Comparison of ENCODE assay signal across 15 mouse cellular contexts in genomic region chr14:79031230-79031740, GRCm38 (mm10).
DNase-seq lines count a peak whose midpoint lies in the region; ATAC-seq lines count a peak whose summit lies in the region.
"Had no signal": no experiment of that assay in that cellular context is flagged by ENCODE, and none has a peak within 500 bp of the region (broad histone marks: within the 10 kb centered on the region; RNA-seq: fewer than 3 reads in every experiment).

No protein-coding gene starts in this region.

- no peak overlapping the region for H3K4me2 ChIP-seq in midbrain, embryonic 11.5 days
- H3K4me2 ChIP-seq in midbrain, embryonic 14.5 days (ENCODE audit: low read length), result no peak overlapping the region
- H3K4me2 ChIP-seq: embryonic facial prominence, embryonic 12.5 days; forebrain, embryonic 12.5 days; heart, embryonic 13.5 days; hindbrain, embryonic 15.5 days had no signal

- no peak overlapping the region for H3K9ac ChIP-seq in midbrain, embryonic 11.5 days (ENCODE audit: low read length)
- no peak overlapping the region for H3K9ac ChIP-seq in midbrain, embryonic 14.5 days (replicated peaks; ENCODE audit: low read length)
- H3K9ac ChIP-seq: embryonic facial prominence, embryonic 12.5 days; forebrain, embryonic 12.5 days; heart, embryonic 13.5 days; hindbrain, embryonic 15.5 days had no signal

- peak; percentile 66 for DNase-seq in midbrain, embryonic 11.5 days (ENCODE audit: low spot score, missing footprints)
- DNase-seq in midbrain, embryonic 14.5 days, result no peak
- DNase-seq in layer of hippocampus, adult 8-10 months (ENCODE audit: low spot score in 2 of 2), result peak; percentile 65 to 67
- peak; percentile 50 to 84 for DNase-seq in layer of hippocampus, postnatal 14 days (ENCODE audit: low spot score in 2 of 2)
- no peak for DNase-seq in embryo, embryonic 10 days (ENCODE audit: low spot score)
- no peak for DNase-seq in heart, adult 18-20 months
- DNase-seq: cerebellum, adult 2 months; gastrocnemius, postnatal 14 days; heart, postnatal 36 days had no signal

- H3K36me3 ChIP-seq in midbrain, embryonic 11.5 days (ENCODE audit: control insufficient read depth, insufficient read depth, low read length), result no peaks in the 10 kb centered on the region
- no peaks in the 10 kb centered on the region for H3K36me3 ChIP-seq in midbrain, embryonic 14.5 days (ENCODE audit: control insufficient read depth, insufficient read depth, low read length)
- H3K36me3 ChIP-seq: embryonic facial prominence, embryonic 12.5 days; forebrain, embryonic 12.5 days; hindbrain, embryonic 15.5 days had no signal

- H3K27me3 ChIP-seq in midbrain, embryonic 11.5 days (ENCODE audit: control insufficient read depth, insufficient read depth, low read length), result no peaks in the 10 kb centered on the region
- no peaks in the 10 kb centered on the region for H3K27me3 ChIP-seq in midbrain, embryonic 14.5 days (ENCODE audit: control insufficient read depth, insufficient read depth, low read length)
- H3K27me3 ChIP-seq: embryonic facial prominence, embryonic 12.5 days; forebrain, embryonic 12.5 days; heart, embryonic 13.5 days; hindbrain, embryonic 15.5 days had no signal

- H3K27ac ChIP-seq in midbrain, embryonic 11.5 days (ENCODE audit: low read depth, low read length), result no peak overlapping the region
- no peak overlapping the region for H3K27ac ChIP-seq in midbrain, embryonic 14.5 days (replicated peaks; ENCODE audit: low read depth, low read length)
- H3K27ac ChIP-seq: embryonic facial prominence, embryonic 12.5 days; forebrain, embryonic 12.5 days; heart, embryonic 13.5 days; hindbrain, embryonic 15.5 days had no signal

- ATAC-seq in midbrain, embryonic 11.5 days (ENCODE audit: low FRiP score), result no peak
- ATAC-seq in midbrain, embryonic 14.5 days (ENCODE audit: low FRiP score, low TSS enrichment), result no peak
- no peak for ATAC-seq in inflammation-experienced regulatory T-cells, adult 6 months
- ATAC-seq: forebrain, embryonic 16.5 days had no signal

- H3K4me3 ChIP-seq in midbrain, embryonic 11.5 days (ENCODE audit: low read depth, low read length), result no peak overlapping the region
- no peak overlapping the region for H3K4me3 ChIP-seq in midbrain, embryonic 14.5 days (replicated peaks; ENCODE audit: low read depth, low read length)
- H3K4me3 ChIP-seq: embryonic facial prominence, embryonic 12.5 days; forebrain, embryonic 12.5 days; heart, embryonic 13.5 days; hindbrain, embryonic 15.5 days had no signal

- WGBS in midbrain, embryonic 11.5 days, result 89% methylated on average over 8 of the region's 8 CpGs
- 86% methylated on average over 8 of the region's 8 CpGs for WGBS in midbrain, embryonic 14.5 days

- no peaks in the 10 kb centered on the region for H3K4me1 ChIP-seq in midbrain, embryonic 11.5 days (ENCODE audit: control insufficient read depth, insufficient read depth, low read length)
- no peaks in the 10 kb centered on the region for H3K4me1 ChIP-seq in midbrain, embryonic 14.5 days (ENCODE audit: control insufficient read depth, insufficient read depth, low read length)
- H3K4me1 ChIP-seq: forebrain, embryonic 12.5 days had no signal

- H3K9me3 ChIP-seq in midbrain, embryonic 11.5 days (ENCODE audit: control insufficient read depth, low read length), result no peaks in the 10 kb centered on the region
- no peaks in the 10 kb centered on the region for H3K9me3 ChIP-seq in midbrain, embryonic 14.5 days (ENCODE audit: control insufficient read depth, low read length)
- H3K9me3 ChIP-seq: embryonic facial prominence, embryonic 12.5 days; forebrain, embryonic 12.5 days; heart, embryonic 13.5 days; hindbrain, embryonic 15.5 days had no signal

Comparison
In these comparisons a context has a peak if more than half of its experiments do, and no peak if none do; other contexts are left out.
1. DNase-seq: peak in midbrain, embryonic 11.5 days (single experiment), layer of hippocampus, adult 8-10 months (2 of 2) and layer of hippocampus, postnatal 14 days (2 of 2); none in midbrain, embryonic 14.5 days (single experiment), embryo, embryonic 10 days (single experiment) and heart, adult 18-20 months (0 of 2).